Mouse (Mus musculus) limb, embryonic 15.5 days (tissue): ENCODE data around the gene Mvb12b. TPM values are rescaled to one million over a fixed set of nuclear protein-coding genes. Genes with fewer than 3 reads are reported as not detected.

Experiments
- ATAC-seq: fragments of 200-750 bp; cut with Nextera tagmentation; 2 replicates; pipeline ENCODE4 v1.8.0; 2017; ENCODE audit warnings: low read depth, moderate TSS enrichment; ENCODE audit not compliant: insufficient number of reproducible peaks, low FRiP score, low TSS enrichment
- H3K27ac ChIP-seq: fragments of 300-500 bp; sonication (generic); 2 replicates; pipeline ENCODE4 v1.5.1; 2015; ENCODE audit warnings: moderate library complexity, mild to moderate bottlenecking, inconsistent platforms
- H3K27me3 ChIP-seq: fragments of 300-500 bp; sonication (generic); 2 replicates; pipeline ENCODE4 v1.6.1; 2015; ENCODE audit warnings: inconsistent platforms
- H3K36me3 ChIP-seq: fragments of 300-500 bp; sonication (generic); 2 replicates; pipeline ENCODE4 v1.6.1; 2015; ENCODE audit warnings: inconsistent platforms
- H3K4me1 ChIP-seq: fragments of 300-500 bp; sonication (generic); 2 replicates; pipeline ENCODE4 v1.6.1; 2015; ENCODE audit warnings: inconsistent platforms
- H3K4me2 ChIP-seq: fragments of 300-500 bp; sonication (generic); 2 replicates; pipeline ENCODE4 v1.6.1; 2015; ENCODE audit warnings: mild to moderate bottlenecking, inconsistent platforms
- H3K4me3 ChIP-seq: fragments of 300-500 bp; sonication (generic); 2 replicates; pipeline ENCODE4 v1.5.1; 2015; ENCODE audit warnings: mild to moderate bottlenecking, inconsistent platforms
- H3K9ac ChIP-seq: fragments of 300-500 bp; sonication (generic); 2 replicates; pipeline ENCODE4 v1.6.1; 2015; ENCODE audit warnings: inconsistent platforms
- H3K9me3 ChIP-seq: fragments of 300-500 bp; sonication (generic); 2 replicates; pipeline ENCODE4 v1.6.1; 2016; ENCODE audit warnings: inconsistent platforms
- WGBS: fragments of 180-500 bp; shearing (Covaris S2); methylation state at CpG from one replicate; pipeline ENCODE4 v1.1.7; 2015; 5-methylcytosine and 5-hydroxymethylcytosine counted together
- polyA plus RNA-seq: library from polyadenylated mRNA; unstranded; fragments of >200 nt; fragmentation: Nextera tagmentation; extraction: Ambion mirVana; gene quantifications from 2 replicates; pipeline ENCODE4 v1.2.1, GENCODE M21; 2015

Gene Mvb12b
- polyA plus RNA-seq, result 18.2 and 19.0 TPM in 2 replicates

DNA sequence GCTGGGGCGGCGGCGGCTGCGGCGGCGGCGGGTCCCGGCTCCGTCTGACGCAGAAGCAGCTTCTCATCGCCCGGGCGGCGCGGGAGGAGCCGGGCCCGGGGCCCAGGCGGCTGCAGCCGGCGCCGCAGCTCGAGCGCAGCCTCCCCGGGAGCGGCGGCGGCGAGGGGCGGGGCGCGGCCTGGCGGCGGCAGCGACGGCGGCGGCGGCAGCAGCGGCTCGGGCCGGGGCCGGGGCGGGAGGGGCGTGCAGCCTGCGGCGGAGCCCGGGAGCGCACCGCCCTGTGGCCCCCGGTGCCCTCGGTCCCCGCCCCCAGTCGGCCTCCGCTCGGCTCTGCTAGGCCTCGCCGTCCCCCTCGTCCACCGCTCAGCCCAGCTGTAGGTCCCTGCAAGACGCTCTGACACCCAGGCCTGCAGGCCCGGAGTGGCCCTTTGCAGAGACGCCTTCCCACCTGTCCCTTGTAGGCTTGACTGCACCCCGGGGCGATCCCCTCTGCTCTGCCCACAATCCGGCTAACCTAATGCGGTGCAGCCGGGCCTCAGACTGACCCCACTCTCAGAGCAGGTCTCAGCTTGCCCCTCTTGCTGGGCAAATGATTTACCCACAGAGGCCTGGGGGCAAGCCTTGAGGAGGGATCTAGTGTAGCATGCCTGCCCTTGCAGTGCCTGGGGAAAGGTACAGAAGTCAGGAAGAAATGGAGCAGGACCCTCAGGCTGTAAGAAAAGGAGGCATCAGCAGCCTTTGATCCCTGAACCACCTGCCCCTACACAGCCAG lies at the start of gene Mvb12b:
Gene Mvb12b (minus strand): TSS at position 619 of the 772 bp plus-strand sequence.
- Histone ChIP-seq H3K4me2 (peak within 1 kb of the TSS; percentile 85), H3K9ac (peak within 1 kb of the TSS; percentile 90), H3K9me3 (no peaks in the 10 kb centered on the region), H3K27ac (peak within 1 kb of the TSS; percentile 88), H3K27me3 (no peaks in the 10 kb centered on the region), H3K4me1 (peaks cover 37% of the 10 kb centered on the region), H3K36me3 (no peaks in the 10 kb centered on the region), H3K4me3 (peak within 1 kb of the TSS; percentile 71)
- under 1% methylated on average over 37 of the region's 67 CpGs for WGBS
- peak; percentile 74 for ATAC-seq

DNA sequence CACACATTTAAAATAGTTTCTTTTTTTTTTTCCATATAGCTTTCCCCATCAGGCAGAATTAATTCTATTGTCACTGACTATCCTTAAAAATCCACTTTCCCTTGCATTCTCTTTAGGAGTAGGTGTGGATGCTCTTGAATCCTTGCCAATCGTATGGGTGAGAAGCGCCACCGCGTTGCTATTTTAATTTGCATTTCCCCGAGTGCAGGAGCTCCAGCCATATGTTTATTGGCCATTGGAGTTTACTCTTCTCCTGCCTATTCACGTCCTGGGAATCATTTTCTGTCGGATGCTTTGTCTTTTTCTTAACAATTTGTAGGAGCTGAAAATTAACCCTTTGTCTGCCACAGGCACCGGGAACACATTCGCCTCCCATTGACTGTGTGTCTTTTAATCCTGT lies 48.0 kb upstream of the Mvb12b start:
- H3K36me3 ChIP-seq, result no peaks in the 10 kb centered on the region
- ATAC-seq, result no peak
- H3K4me2 ChIP-seq, result no peak overlapping the region
- no peaks in the 10 kb centered on the region for H3K4me1 ChIP-seq
- H3K4me3 ChIP-seq, result no peak overlapping the region
- 42% methylated on average over 9 of the region's 9 CpGs for WGBS
- no peak overlapping the region for H3K27ac ChIP-seq
- no peak overlapping the region for H3K9ac ChIP-seq
- H3K27me3 ChIP-seq, result 0 out of 2 replicates have a peak, but pooled peaks cover 2% of the 10 kb centered on the region
- H3K9me3 ChIP-seq, result no peaks in the 10 kb centered on the region

DNA sequence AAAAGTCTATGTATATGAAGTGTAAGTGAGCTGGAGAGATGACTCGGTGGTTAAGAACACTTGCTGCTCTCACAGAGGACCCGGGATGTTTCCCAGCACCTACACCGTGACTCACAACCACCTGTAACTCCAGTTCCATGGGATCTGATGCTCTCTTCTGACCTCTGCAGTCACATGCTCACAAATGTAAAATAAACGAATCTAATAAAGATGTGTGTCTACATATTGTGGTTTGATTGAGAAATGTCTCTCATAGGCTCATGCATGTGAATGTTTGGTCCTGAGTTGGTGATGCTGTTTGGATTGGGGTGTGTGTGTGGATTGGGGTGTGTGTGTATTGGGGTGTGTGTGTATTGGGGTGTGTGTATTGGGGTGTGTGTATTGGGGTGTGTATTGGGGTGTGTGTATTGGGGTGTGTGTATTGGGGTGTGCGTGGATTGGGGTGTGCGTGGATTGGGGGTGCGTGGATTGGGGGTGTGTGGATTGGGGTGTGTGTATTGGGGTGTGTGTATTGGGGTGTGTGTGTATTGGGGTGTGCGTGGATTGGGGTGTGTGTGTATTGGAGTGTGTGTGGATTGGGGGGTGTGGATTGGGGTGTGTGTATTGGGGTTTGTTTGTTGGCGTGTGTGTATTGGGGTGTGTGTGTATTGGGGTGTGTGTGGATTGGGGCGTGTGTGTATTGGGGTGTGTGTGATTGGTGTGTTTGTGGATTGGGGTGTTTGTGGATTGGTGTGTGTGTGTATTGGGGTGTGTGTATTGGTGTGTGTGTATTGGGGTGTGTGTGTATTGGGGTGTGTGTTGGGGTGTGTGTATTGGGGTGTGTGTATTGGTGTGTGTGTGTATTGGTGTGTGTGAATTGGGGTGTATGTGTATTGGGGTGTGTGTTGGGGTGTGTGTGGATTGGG lies 46.1 kb upstream of the Mvb12b start:
- H3K27me3 ChIP-seq, result 0 out of 2 replicates have a peak, but pooled peaks cover 2% of the 10 kb centered on the region
- no peak overlapping the region for H3K4me3 ChIP-seq
- H3K4me2 ChIP-seq, result no peak overlapping the region
- WGBS, result 59% methylated on average over 10 of the region's 10 CpGs
- H3K36me3 ChIP-seq, result no peaks in the 10 kb centered on the region
- no peak overlapping the region for H3K9ac ChIP-seq
- H3K9me3 ChIP-seq, result no peaks in the 10 kb centered on the region
- no peak overlapping the region for H3K27ac ChIP-seq
- no peaks in the 10 kb centered on the region for H3K4me1 ChIP-seq
- peak; percentile 76; the same call in 1 of the 2 replicates for ATAC-seq

DNA sequence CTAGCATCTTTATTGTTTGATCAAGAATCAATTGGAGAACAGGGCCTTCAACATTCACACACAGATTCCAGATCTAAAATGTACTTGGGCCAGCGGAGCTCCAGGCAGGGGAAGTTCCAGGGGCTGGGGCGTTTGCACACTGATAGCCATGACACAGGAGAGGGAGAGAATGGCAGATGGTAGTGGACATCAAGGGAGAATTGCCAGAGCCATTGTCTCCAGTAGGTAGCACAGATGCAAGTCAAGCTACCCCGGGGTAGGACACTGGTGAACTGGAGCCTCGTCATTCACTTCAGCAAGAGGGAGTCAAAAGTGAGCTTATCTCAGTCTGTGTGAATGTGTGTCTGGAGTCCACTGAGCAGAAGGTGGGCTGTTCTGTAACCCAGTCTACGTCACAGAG lies 43.4 kb upstream of the Mvb12b start:
- H3K4me3 ChIP-seq, result no peak overlapping the region
- H3K4me2 ChIP-seq, result no peak overlapping the region
- WGBS, result 79% methylated on average over 5 of the region's 5 CpGs
- H3K27ac ChIP-seq, result no peak overlapping the region
- no peak for ATAC-seq
- H3K27me3 ChIP-seq, result peaks cover 8% of the 10 kb centered on the region
- H3K36me3 ChIP-seq, result no peaks in the 10 kb centered on the region
- no peak overlapping the region for H3K9ac ChIP-seq
- no peaks in the 10 kb centered on the region for H3K9me3 ChIP-seq
- H3K4me1 ChIP-seq, result no peaks in the 10 kb centered on the region

DNA sequence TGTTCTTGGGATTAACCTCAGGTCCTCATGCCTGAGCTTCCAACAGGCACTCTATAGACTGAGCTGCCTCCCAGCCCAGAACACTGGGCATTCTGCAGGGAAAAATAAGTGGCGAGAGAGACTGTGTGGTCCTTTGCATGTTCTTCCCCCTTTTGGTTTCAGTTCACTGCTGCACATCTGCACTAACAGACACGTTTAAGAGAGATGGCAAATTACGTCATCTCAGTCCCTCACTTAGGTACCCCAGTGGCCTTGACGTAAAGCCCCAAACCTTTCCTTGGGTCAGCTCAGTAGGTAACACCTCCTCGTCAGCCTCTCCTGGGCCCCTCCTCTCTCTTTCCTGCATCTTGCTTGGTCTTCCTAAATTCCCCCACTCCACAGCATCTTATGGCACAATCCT lies 37.5 kb upstream of the Mvb12b start:
- H3K9me3 ChIP-seq, result no peaks in the 10 kb centered on the region
- peaks cover 54% of the 10 kb centered on the region for H3K27me3 ChIP-seq

DNA sequence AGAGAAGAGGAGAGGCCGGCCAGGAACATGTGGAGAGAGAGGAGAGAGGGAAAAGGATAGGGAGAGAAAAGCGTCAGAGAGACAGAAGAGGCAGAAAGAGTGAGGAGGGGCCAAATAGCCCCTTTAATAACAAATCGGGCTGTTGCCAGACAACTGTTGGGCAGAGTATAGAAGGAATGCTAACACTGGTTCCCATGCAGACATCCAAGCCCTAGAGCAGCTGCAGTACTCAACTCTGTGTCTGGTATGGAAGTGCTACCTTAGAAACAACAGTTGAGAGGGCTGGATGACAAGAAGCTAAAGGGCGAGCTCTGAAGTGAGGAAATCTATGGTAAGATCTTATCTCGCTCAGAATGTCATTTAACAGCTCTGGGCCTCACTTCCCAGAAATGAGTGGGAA lies 35.7 kb upstream of the Mvb12b start:
- no peak overlapping the region for H3K4me3 ChIP-seq
- WGBS, result 62% methylated on average over 5 of the region's 5 CpGs
- H3K27ac ChIP-seq, result no peak overlapping the region
- no peak overlapping the region for H3K9ac ChIP-seq
- H3K9me3 ChIP-seq, result no peaks in the 10 kb centered on the region
- H3K4me1 ChIP-seq, result peaks cover 22% of the 10 kb centered on the region
- H3K4me2 ChIP-seq, result no peak overlapping the region
- no peaks in the 10 kb centered on the region for H3K36me3 ChIP-seq
- ATAC-seq, result no peak
- peaks cover 54% of the 10 kb centered on the region for H3K27me3 ChIP-seq

More for the DNA sequence above, 37.5 kb upstream of the Mvb12b start:
- peaks cover 7% of the 10 kb centered on the region for H3K4me1 ChIP-seq
- ATAC-seq, result no peak
- no peak overlapping the region for H3K4me2 ChIP-seq
- H3K9ac ChIP-seq, result no peak overlapping the region
- H3K36me3 ChIP-seq, result no peaks in the 10 kb centered on the region
- WGBS, result 65% methylated on average over 5 of the region's 5 CpGs
- no peak overlapping the region for H3K27ac ChIP-seq
- no peak overlapping the region for H3K4me3 ChIP-seq

DNA sequence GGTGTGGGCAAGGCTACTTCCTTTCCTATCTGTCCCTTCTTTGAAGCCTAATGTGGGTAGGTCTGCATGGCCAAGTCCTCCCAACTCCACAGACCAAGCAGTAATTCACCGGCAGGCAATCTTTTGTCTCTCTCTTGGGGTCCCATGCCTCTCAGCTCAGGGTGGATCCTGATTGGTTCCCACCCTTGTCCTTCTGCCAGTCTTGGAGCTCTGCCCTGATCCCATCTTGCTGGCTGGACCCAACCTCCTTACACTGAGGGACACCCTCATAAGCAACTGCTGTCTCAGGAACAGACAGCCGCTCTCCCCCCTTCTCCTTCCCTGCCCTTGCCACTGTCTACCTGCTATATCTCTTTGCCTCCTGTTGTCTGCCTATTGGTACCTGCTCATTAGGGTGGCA lies 34.7 kb upstream of the Mvb12b start:
- Histone ChIP-seq H3K36me3 (no peaks in the 10 kb centered on the region), H3K9me3 (no peaks in the 10 kb centered on the region; the same call in 1 of the 2 replicates), H3K4me1 (peaks cover 22% of the 10 kb centered on the region), H3K4me3 (no peak overlapping the region), H3K27me3 (peaks cover 54% of the 10 kb centered on the region), H3K27ac (no peak overlapping the region), H3K9ac (no peak overlapping the region), H3K4me2 (no peak overlapping the region)
- WGBS, result 79% methylated on average over 2 of the region's 2 CpGs
- ATAC-seq, result no peak

DNA sequence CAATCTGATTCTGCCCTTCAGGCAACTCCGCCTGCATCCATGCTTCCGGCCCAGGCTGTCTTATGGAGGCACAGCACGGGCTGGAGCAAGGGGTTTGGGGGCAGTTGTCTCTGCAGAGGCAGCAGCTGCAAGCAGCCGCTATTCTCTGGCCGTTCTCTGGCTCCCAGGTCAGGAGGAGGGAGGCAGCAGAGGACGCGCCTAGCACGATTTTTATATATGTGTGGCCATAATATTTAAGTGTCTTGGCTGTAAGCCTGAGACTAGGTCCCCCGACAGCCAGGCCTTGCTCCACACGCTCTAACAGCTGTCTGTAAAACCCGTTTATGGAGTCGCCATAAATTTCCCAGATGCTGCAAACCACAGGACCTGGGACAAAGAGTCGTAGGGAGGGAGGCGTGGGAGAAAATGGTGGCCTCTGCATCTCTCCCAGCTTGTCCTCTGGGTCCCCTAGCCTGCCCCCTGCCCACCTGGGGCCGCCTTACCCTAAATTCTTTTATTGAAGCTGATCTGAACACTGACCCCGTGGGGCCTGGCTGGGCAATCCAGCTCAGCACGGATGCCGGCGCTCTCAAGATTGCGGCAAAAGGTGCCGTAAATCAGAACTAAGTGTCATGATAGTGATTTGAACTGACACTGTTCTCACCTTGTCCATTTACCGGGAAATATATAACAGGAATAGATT lies 32.3 kb upstream of the Mvb12b start:
- peak; percentile 72 for ATAC-seq
- Histone ChIP-seq H3K27me3 (peaks cover 43% of the 10 kb centered on the region), H3K4me2 (peak overlapping the region; percentile 39), H3K36me3 (no peaks in the 10 kb centered on the region), H3K4me3 (peak overlapping the region; percentile 17), H3K4me1 (peaks cover 22% of the 10 kb centered on the region), H3K27ac (peak overlapping the region; percentile 38), H3K9ac (no peak overlapping the region), H3K9me3 (no peaks in the 10 kb centered on the region; the same call in 1 of the 2 replicates)
- 4% methylated on average over 22 of the region's 22 CpGs for WGBS

DNA sequence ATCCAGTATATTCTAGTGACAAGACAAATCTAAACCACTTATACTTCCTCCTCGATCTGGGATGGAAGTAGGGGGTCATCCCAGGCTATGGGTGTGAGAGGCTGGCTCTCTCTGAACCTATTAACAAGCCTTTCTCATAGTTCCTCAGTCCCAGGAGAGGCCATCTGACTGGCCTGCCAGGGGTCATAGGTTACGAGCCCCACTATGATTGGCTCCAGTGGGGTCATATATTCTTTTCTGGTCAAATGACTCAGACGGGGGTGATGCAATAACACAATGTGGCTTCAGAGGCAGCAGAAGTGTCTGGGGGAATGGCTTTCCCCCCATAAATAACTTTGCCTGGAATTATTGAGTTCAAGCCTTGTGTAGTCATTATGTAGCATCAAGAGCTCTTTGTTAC lies 31.1 kb upstream of the Mvb12b start:
- H3K4me2 ChIP-seq, result no peak overlapping the region
- H3K4me3 ChIP-seq, result no peak overlapping the region
- 65% methylated on average over 3 of the region's 3 CpGs for WGBS
- no peak for ATAC-seq
- no peak overlapping the region for H3K27ac ChIP-seq
- no peaks in the 10 kb centered on the region for H3K36me3 ChIP-seq
- H3K9me3 ChIP-seq, result no peaks in the 10 kb centered on the region; the same call in 1 of the 2 replicates
- H3K27me3 ChIP-seq, result peaks cover 31% of the 10 kb centered on the region
- peaks cover 27% of the 10 kb centered on the region for H3K4me1 ChIP-seq
- H3K9ac ChIP-seq, result no peak overlapping the region

DNA sequence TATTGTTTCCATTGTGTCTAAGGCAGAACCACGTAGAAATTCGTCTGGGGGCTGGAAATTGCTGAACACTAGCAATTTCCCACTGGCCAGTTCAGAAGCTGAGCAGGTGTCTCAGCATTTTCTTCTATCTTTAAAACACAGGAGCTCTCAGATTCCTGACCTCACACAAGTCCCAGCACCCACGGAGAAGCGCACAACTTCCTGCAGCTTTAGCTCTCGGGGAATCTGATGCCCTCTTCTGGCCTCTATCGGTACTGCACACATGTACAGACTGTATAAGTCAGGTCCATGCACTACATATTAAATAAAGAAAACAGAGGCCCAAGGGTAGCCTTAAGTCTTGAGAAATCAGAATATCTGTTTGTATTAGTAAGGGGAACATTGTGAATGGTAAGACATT lies 30.6 kb upstream of the Mvb12b start:
- Histone ChIP-seq H3K9me3 (no peaks in the 10 kb centered on the region; the same call in 1 of the 2 replicates), H3K9ac (no peak overlapping the region), H3K27me3 (peaks cover 26% of the 10 kb centered on the region; the same call in 1 of the 2 replicates), H3K4me3 (no peak overlapping the region), H3K36me3 (no peaks in the 10 kb centered on the region), H3K4me1 (peaks cover 27% of the 10 kb centered on the region), H3K4me2 (no peak overlapping the region), H3K27ac (no peak overlapping the region)
- WGBS, result 68% methylated on average over 6 of the region's 6 CpGs
- ATAC-seq, result no peak

DNA sequence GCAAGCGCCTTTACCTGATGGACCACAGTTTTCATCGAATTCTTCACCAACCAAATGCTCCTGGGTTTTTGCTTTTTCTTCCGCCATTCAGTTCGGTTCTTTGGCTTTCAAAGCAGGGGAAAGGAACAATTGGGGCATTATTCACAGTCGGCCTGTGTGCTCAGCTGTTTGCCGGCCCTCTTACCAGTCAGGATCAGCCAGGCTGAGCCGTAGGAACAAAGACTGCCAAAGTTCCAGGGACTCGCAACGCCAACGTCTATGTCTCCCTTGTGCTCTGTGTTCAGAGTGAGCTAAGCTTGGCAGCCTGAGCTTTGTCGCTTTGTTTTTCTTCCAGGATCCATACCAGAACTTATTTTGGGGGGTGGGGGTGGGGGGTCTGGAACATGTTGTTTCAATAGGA lies 28.9 kb upstream of the Mvb12b start:
- 58% methylated on average over 11 of the region's 11 CpGs for WGBS
- Histone ChIP-seq H3K4me3 (no peak overlapping the region), H3K9me3 (no peaks in the 10 kb centered on the region; the same call in 1 of the 2 replicates), H3K36me3 (no peaks in the 10 kb centered on the region), H3K27ac (0 out of 2 replicates have a peak overlapping the region, but pooled peaks have one; percentile 27), H3K27me3 (peaks cover 9% of the 10 kb centered on the region; the same call in 1 of the 2 replicates), H3K4me1 (peaks cover 27% of the 10 kb centered on the region), H3K9ac (no peak overlapping the region), H3K4me2 (no peak overlapping the region)
- ATAC-seq, result no peak
